Mouse (Mus musculus) erythroblast, adult 5-6 weeks (primary cell): Measurements from ENCODE around the gene Cyp2s1. TPM values are rescaled to one million over a fixed set of nuclear protein-coding genes. Genes with fewer than 3 reads are reported as not detected.
A peak's percentile ranks its signal among the peaks of the same experiment; 100 is the strongest.

Experiments used
- ATAC-seq: replicated peaks from 2 replicates; pipeline ENCODE4 v1.8.0; 2016; ENCODE audit warnings: moderate number of reproducible peaks, mild to moderate bottlenecking, moderate TSS enrichment, inconsistent platforms; ENCODE audit not compliant: poor library complexity, low FRiP score, severe bottlenecking
- total RNA-seq, 2 experiments: library from RNA; stranded (forward) in 1 of 2; stranded (reverse) in 1 of 2; fragments of 150-400 nt in 1 of 2; fragments of 200-764, 138-1000 nt in 1 of 2; gene quantifications; 2 replicates each; pipeline versions ENCODE4 v1.2.3 to v1.2.4; 2015 to 2017; ENCODE audit warnings: low replicate concordance in 2 of 2

Gene Cyp2s1
- total RNA-seq, 2 experiments from 2014 or later: not detected

DNA sequence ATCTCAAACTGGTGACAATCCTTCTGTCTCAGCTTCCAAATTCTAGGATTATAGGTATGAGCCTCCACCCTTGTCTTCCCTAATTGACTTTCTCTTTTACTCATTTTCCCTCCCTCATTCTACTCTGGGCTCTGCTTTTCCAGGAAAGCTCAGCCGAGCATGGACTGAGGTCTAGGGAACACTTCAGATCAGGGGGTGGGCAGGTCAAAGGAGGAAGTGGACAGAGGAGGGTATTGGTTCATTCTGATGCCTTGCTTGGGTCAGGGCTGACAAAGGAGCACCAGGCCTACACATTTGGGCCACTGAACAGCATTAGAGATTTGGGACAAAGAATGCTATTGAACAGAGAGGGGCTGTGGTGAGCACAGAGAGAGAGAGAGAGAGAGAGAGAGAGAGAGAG is 31.9 kb downstream of the Cyp2s1 start:
- no peak for ATAC-seq

DNA sequence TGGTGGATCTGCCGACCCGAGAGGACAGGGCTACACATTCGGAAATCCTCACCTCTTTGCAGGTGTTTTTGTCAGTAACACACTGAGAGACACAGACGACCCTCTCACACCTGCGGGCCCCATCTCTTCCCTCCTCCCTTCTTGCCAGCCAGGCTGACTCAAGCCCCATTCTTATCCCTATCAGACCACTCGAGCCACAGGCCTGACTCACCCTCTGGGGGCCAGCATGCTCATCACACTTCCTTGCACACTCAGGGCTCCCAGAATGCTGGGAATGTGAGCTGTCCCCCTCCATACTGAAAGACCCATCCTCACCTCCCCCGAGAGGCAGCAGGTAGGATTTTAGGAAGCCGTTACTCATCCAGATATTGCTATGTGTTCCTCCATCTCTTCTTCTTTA is 33.0 kb downstream of the Cyp2s1 start:
- ATAC-seq: no peak

- ATAC-seq: no peak
Measured at GRCm38 (mm10) chr7:25782744-25783143, 34.0 kb downstream of the Cyp2s1 start.

DNA sequence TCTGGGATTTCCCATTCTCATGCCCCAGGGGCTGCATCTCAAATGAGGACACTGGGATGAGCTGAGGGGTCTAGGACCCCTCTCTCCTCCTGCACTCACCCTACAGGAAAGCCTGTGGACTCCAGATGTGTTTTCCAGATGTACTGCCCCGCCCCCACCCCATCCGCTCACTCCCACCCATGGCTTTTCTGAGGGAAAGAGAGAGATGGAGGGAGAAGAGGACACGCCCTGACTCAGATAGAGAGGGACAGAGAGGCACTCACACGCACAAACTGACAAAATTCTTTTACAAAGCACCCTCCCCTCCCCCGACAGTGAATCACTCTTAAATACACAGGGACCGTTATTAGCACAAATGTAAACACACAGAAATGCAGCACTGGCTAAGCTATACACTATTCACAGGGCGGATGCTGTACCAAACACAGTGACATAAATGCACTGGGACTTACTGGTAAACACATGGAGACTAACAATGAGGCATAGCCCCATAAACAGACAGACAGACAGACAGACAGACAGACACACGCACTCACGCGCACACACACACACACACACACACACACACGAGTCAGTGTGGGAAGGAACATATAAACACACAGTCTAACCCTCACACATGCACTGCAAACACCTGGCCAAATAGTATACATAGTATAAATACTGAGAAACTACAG is 34.6 kb downstream of the Cyp2s1 start:
- no peak for ATAC-seq

GRCm38 (mm10) chr7:25781321-25781936 is 35.3 kb downstream of the Cyp2s1 start:
- no peak for ATAC-seq

DNA sequence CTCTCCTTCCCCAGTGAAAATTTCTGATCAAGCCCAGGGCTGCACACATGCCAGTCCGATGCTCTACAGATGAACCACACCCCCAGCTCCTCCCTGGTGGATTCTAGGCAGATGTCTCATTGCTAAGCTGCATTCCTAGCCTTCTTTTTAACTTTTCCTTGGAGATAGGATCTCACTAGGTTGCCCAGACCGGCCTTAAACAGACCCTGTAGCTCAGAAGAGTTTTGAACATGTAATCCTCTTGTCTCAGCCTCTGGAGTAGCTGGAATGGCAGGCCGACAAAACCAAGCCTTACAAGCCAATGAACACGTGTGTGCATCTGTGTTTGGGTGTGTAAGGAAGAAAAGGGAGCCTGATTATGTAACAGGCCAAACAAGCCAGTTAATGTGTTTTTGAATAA is 36.0 kb downstream of the Cyp2s1 start:
- ATAC-seq: no peak

- ATAC-seq: no peak
Measured at GRCm38 (mm10) chr7:25780021-25780420, 36.7 kb downstream of the Cyp2s1 start.

DNA sequence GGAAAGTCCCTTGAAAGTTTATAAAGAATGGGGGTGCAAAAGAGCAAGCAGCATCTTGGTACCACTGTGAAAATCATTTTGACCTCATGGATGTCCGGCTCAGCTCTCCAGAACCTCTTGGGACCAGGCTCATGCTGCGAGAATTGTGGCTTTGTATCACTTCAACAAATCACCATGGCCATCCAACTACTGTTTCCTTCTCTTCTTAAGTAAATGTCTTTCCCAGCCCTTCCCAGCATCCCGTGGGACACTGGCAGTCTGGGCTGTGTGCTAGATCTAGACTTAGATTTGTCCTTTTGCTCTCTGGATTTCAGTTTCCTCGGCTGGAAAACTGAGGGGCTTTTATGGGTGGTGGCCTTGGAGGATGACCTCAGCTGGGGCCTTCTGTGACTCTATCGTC is 48.5 kb downstream of the Cyp2s1 start:
- ATAC-seq: no peak

DNA sequence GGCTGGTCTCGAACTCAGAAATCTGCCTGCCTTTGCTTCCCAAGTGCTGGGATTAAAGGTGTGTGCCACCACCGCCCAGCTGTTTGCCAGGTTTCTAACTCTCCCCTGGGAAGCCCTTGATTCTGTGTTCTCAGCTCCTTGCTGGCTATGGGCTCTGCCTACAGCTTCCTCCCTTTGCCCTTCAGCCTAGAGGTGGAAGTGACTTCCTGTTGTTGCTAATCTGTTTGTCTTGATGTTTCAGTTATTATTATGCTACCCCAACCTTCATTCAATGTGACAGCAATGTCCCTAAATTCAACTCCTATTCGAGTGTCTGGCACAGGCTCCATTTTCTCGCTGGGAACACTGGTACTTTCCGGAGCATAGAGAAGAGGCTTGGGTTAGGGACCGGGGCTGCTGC is 50.6 kb downstream of the Cyp2s1 start:
- no peak for ATAC-seq

DNA sequence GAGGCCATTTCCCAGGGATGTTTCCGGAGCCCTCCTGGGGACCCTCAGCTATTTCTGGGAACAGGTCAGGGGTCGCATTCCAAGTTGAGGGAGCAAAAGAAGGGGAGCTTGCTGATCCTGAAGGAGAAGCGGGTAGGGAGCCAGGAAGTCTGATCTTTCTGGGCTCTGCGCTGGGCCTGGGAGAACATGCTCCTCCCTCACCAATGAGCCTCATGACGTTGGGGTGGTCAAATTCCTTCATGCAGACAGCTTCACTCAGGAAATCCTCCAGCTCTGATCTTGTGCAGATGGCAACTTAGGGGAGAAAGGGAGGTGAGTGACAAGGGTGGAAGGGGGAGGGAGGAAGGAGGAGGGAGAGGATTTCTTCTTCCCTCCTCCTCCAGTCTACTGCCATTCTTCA is 52.5 kb downstream of the Cyp2s1 start:
- no peak for ATAC-seq

DNA sequence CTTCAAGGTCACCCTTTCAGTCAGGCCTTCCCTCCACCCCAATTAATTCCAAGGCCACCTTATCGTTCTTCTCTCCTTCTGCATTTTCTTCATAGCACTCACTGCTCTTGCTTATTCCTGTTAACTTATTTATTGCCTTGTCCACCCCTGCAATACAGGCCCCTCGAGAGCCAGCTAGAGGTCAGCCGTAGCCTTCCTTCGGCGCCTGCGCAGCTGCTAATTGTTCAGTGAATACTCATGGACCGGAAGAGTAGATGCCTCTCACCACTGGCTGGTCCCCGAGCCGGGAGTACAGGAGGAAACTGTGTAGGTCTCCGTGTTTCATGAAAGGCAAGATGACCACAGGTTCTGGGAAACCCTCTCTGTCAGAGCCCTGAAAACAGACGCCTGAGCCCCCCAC is 53.0 kb downstream of the Cyp2s1 start:
- no peak for ATAC-seq

DNA sequence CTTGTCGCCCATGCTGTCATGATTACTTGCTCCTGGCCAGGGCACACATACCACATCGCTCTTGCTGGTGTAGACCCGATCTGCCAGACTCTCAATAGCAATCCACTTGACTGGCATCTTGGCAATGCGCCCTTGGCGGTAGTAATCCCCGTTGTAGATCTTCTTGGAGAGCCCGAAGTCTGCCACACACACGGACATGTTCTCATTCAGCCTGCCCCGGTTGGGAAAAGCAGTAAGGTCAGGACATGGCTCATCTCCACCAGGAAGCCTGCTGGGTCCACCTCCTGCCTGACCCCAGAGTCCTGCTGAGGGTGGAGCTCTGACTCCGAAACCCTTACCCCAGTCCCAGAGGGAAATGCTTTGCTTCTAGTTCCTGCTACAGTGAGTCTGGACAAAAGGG is 55.4 kb downstream of the Cyp2s1 start:
- no peak for ATAC-seq

DNA sequence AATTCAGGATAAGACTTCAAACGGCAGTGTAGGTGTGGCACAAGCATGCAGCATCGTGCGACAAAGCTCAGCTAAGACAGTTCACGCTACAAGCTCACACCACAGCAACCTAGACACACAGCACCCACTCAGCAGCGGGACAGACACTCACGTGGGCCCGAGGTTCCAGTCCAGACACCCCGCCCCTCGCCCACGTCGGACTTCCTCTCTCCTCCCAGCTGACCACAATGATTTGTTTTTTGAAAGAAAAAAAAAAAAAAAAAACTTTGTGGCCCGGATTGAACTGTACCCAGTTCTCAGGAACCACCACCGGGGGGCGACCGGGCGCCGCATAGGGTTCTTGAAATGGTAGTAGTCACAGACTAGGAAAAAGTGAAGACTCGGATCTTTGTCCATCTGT is 60.7 kb downstream of the Cyp2s1 start:
- ATAC-seq: peak; percentile 28

- ATAC-seq: peak; percentile 63
Measured at GRCm38 (mm10) chr7:25755468-25755833, 61.3 kb downstream of the Cyp2s1 start.

DNA sequence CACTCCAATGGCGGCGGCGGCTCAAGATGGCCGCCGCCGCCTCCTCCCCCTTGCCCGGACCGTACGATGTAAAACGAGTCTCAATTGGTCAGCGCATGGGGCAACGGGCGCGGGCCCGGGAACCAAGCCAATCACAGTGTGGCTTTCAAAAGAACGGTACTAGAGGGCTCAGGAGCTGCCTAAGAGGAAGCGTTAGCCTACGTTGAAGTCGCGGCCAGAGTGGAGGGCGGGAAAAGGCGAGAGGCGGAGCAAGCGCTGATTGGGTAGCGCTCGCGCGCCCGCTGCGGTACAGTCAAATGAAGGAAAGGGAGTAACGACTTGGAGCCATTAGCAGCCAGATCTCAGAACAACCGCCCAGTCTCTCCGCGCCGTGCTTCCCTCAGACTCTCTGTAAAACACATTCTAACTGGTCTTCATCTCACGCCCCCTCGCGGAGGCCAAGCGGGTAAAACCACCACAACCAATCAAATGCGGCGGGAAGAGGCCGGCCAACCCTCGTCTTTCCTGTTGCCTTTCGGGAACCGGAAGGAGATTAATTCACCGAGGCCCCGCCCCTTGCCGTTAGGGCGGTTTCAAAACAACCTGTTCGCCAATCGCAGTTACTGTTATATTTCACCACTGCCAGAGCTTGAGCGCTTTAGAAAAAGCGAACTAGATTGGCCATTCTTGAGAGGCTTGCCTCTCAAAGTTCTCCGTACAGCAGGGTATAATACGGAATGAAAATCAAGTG is 61.8 kb downstream of the Cyp2s1 start, which contains the start of gene Hnrnpul1:
Hnrnpul1 (minus strand) TSS at position 20 of the 730 bp plus-strand sequence.
- ATAC-seq: peak; percentile 89

GRCm38 (mm10) chr7:25754439-25754737 is 62.3 kb downstream of the Cyp2s1 start:
- ATAC-seq: no peak

DNA sequence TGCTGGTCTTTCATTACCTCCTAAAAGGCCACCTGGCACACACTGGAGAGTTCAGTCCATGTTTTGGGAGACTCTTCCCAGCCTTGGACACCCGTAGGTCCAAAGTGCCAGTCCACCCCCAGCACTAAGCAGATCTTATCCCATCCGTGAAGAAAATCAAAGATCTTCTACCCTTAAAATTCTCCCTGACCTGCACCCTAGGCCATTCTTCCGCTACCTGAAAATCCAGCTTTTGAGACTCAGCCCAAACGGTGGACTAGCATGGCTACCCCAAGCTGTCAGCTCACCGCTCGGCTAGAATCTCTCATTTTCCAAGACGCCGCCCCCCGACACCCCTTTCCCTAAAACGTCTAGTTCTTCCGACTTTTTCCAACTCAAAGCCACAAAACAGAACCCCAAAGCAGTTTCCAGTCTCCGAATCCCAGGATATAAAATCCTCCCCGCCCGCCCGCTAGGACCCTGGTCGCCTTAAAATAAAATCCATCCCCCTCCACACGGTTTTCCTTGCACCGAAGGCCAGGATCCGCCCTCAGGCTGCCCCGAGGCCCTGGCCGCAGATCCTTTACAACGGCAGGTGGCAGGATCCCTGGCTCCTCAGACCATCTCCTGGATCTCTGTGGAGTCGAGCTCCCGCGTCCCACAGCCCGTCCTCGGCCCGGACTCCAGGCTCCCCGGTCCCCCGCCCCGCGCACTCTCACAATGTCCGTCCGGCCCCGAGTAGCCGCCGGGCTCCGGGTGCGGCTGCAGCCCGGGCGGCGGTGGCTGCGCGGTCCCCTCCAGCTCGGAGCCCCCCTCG is 62.9 kb downstream of the Cyp2s1 start:
- ATAC-seq: no peak

GRCm38 (mm10) chr7:25753076-25753475 is 63.6 kb downstream of the Cyp2s1 start:
- no peak for ATAC-seq
